In the genomic region with DNA sequence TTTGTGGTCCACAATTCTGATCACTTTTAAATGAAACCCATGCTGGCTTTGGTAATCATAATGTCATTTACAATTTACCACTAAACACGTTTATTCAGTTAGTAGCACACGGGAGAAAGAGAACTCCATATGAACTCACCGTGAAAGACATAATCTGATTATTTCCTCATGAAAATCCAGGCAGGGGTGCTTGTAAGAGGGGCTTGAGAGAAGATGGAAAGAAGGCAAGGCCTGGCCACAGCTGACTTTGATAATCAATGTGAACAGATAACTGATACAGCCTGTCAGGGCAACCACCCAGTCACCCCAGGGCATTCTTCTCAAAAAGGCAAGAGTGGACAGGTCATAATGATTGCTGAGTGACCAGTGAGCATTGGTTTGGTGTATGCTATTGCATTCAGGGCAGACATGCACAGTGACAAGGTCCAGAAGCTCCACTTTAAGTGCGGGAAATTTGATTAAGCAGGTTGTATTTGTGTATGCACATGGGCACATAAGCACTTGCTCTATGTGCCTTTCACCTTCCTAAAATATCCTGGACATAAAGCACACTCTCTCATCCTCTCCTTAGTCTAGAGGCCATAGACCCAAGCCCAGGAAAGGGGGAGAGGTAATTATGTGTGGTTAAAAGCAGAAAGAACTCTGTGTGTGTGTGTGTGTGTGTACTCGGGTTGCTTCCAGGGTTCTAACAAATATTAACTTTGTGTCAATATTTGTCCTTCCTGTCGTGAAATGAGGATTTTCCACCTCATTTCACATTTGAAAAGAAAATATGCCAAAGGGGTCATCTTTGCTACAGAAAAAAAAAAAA, we compare ENCODE assay signal across 16 mouse cellular contexts.
DNase-seq lines count a peak whose midpoint lies in the region; ATAC-seq and TF ChIP-seq lines count a peak whose summit lies in the region.
"Had no signal": no experiment of that assay in that cellular context is flagged by ENCODE, and none has a peak within 500 bp of the region (broad histone marks: within the 10 kb centered on the region; RNA-seq: fewer than 3 reads in every experiment).

No protein-coding gene starts in this region.

- peak; percentile 54 for ATAC-seq in liver, embryonic 11.5 days (replicated peaks; ENCODE audit: low FRiP score)
- ATAC-seq: CD4-positive, CD25-positive, alpha-beta regulatory T cell, adult 4 months; hindbrain, postnatal 0 days had no signal

- 66% methylated on average over 6 of the region's 6 CpGs for WGBS in liver, embryonic 11.5 days
- WGBS in lung, adult 2 months = 55% methylated on average over 6 of the region's 6 CpGs

- H3K9ac ChIP-seq in liver, embryonic 11.5 days (ENCODE audit: low read depth, low read length) = no peak overlapping the region
- H3K9ac ChIP-seq: embryonic facial prominence, embryonic 13.5 days; heart, embryonic 15.5 days; neural tube, embryonic 12.5 days had no signal

- no peak for TF ChIP-seq CTCF in lung, adult 2 months (IDR thresholded peaks at IDR 0.05; ENCODE audit: insufficient read depth, low read length)

- H3K36me3 ChIP-seq in liver, embryonic 11.5 days (ENCODE audit: control insufficient read depth, insufficient read depth, low read length) = no peaks in the 10 kb centered on the region
- H3K36me3 ChIP-seq: embryonic facial prominence, embryonic 13.5 days; heart, embryonic 15.5 days; neural tube, embryonic 12.5 days had no signal

- peak; percentile 39 for DNase-seq in kidney, adult 9 months
- DNase-seq in kidney, postnatal 10 days = no peak
- peak; percentile 72 for DNase-seq in MN1 (ENCODE audit: low spot score)
- peak; percentile 45 for DNase-seq in embryo, embryonic 10 days (ENCODE audit: low spot score)
- DNase-seq in liver, embryonic 11.5 days (ENCODE audit: low spot score) = no peak
- DNase-seq in lung, adult 2 months = no peak
- DNase-seq in layer of hippocampus, adult 9-11 months = no peak
- DNase-seq in lung, postnatal 4 days = no peak
- DNase-seq: cerebellum, adult 9-10 months; left cerebral cortex, postnatal 4 days; thymus, postnatal 25 days had no signal

- H3K27ac ChIP-seq in liver, embryonic 11.5 days (ENCODE audit: low read depth, low read length) = no peak overlapping the region; the same call in 1 of the 2 replicates
- H3K27ac ChIP-seq: embryonic facial prominence, embryonic 13.5 days; heart, embryonic 15.5 days; hindbrain, postnatal 0 days; neural tube, embryonic 12.5 days had no signal

- no peak overlapping the region for H3K4me2 ChIP-seq in liver, embryonic 11.5 days
- H3K4me2 ChIP-seq: embryonic facial prominence, embryonic 13.5 days; heart, embryonic 15.5 days; neural tube, embryonic 12.5 days had no signal

- H3K9me3 ChIP-seq in liver, embryonic 11.5 days (ENCODE audit: control insufficient read depth, low read length) = no peaks in the 10 kb centered on the region
- H3K9me3 ChIP-seq: embryonic facial prominence, embryonic 13.5 days; heart, embryonic 15.5 days; neural tube, embryonic 12.5 days had no signal

- no peak for TF ChIP-seq POLR2A in lung, adult 2 months (IDR thresholded peaks at IDR 0.05; ENCODE audit: borderline replicate concordance, extremely low read depth, low read depth, low read length)

- H3K4me3 ChIP-seq in liver, embryonic 11.5 days (ENCODE audit: low read depth, low read length) = no peak overlapping the region
- no peak overlapping the region for H3K4me3 ChIP-seq in lung, adult 2 months (replicated peaks; ENCODE audit: extremely low read depth, low read depth, low read length)
- H3K4me3 ChIP-seq: embryonic facial prominence, embryonic 13.5 days; heart, embryonic 15.5 days; neural tube, embryonic 12.5 days had no signal

- no peaks in the 10 kb centered on the region for H3K27me3 ChIP-seq in liver, embryonic 11.5 days (replicated peaks; ENCODE audit: control insufficient read depth, insufficient read depth, low read length)
- H3K27me3 ChIP-seq: heart, embryonic 15.5 days; neural tube, embryonic 12.5 days had no signal

- H3K4me1 ChIP-seq in liver, embryonic 11.5 days (replicated peaks; ENCODE audit: control insufficient read depth, insufficient read depth, low read length) = no peaks in the 10 kb centered on the region
- H3K4me1 ChIP-seq in lung, adult 2 months (ENCODE audit: control insufficient read depth, insufficient read depth, low read length) = no peaks in the 10 kb centered on the region
- H3K4me1 ChIP-seq: heart, embryonic 15.5 days had no signal

Comparison
In these comparisons a context has a peak if more than half of its experiments do, and no peak if none do; other contexts are left out.
1. DNase-seq: peak in kidney, adult 9 months (single experiment), MN1 (single experiment) and embryo, embryonic 10 days (single experiment); none in kidney, postnatal 10 days (single experiment), liver, embryonic 11.5 days (single experiment), lung, adult 2 months (single experiment), layer of hippocampus, adult 9-11 months (single experiment) and lung, postnatal 4 days (0 of 2).